Mouse (Mus musculus) cerebellum, adult 2 months (tissue): ENCODE data around the gene Sec31b.

Experiments used
- CTCF ChIP-seq: fragments of 200-500 bp; IDR thresholded peaks from 2 replicates; pipeline ENCODE4 v1.5.1; 2011; ENCODE audit warnings: low read depth, mild to moderate bottlenecking, control low read depth, low read length, moderate library complexity, borderline replicate concordance; ENCODE audit not compliant: insufficient read depth
- POLR2A ChIP-seq: fragments of 200-500 bp; IDR thresholded peaks from 2 replicates; pipeline ENCODE4 v1.6.1; 2011; ENCODE audit warnings: low read length, control low read depth, borderline replicate concordance; ENCODE audit not compliant: insufficient read depth

DNA sequence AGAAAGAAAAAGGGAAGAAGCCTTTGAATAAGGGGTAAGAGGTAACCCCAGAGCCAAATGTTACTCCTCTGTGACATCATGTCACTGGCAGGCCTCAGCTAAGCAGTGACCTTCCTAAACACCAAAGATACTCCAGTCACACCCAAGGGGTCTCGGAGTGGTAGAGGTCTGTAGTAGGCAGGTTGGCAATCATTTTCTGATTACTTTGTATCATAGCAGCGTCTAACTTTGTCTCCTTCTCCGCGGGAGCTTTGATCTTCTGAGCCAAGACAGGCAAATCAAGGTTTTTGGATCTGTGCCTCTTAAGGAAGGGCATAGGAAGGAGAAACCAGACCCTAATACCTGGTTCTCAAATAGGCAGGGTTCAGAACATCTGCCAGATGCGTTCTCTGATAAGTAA is 33.1 kb downstream of the Sec31b start:
- no peak for TF ChIP-seq POLR2A
- no peak for TF ChIP-seq CTCF
